Comparison of ENCODE assay signal across 9 mouse cellular contexts in the genomic region with DNA sequence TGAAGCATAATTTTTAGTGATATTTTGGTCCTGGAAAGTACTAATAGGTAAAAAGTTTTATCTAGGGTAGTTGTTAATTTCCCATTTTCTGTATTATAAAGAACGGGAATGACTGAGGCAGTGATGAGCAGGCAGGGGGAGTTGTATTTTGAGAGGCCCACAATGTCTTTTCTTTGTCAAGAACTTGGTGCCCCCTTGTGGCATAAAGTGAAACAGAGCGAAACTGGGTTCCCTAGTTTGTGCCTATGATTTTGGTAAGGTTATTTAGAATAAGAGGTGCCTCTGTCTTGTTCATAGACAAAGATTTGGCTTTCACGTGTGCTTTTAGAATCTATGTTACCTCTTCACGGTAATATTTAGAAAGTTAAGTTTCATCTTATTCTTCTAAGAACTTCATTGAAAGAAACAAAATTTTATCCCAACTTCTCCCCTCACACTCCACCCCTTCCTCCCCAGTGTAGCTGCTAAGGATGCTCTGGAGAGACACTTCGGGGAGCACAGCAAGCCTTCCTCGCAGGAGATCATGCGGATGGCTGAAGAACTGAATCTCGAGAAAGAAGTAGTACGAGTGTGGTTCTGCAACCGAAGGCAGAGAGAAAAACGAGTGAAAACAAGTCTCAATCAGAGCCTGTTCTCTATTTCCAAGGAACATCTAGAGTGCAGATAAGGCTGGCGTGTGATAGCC. TPM values are rescaled to one million over a fixed set of nuclear protein-coding genes. Genes with fewer than 3 reads are reported as not detected.
A peak's percentile ranks its signal among the peaks of the same experiment; 100 is the strongest.
DNase-seq lines count a peak whose midpoint lies in the region; ATAC-seq lines count a peak whose summit lies in the region.
"Had no signal": no experiment of that assay in that cellular context is flagged by ENCODE, and none has a peak within 500 bp of the region (broad histone marks: within the 10 kb centered on the region; RNA-seq: fewer than 3 reads in every experiment).

No protein-coding gene starts in this region.

- H3K27me3 ChIP-seq in kidney, embryonic 15.5 days = no peaks in the 10 kb centered on the region
- no peaks in the 10 kb centered on the region for H3K27me3 ChIP-seq in heart, embryonic 16.5 days (ENCODE audit: control insufficient read depth, insufficient read depth, low read length)
- H3K27me3 ChIP-seq: neural tube, embryonic 13.5 days had no signal

- no peak for ATAC-seq in kidney, embryonic 15.5 days (replicated peaks; ENCODE audit: low FRiP score)
- no peak for ATAC-seq in heart, embryonic 16.5 days (replicated peaks; ENCODE audit: extremely low read depth, insufficient read depth, low FRiP score)

- no peak overlapping the region for H3K27ac ChIP-seq in kidney, embryonic 15.5 days
- no peak overlapping the region for H3K27ac ChIP-seq in heart, embryonic 16.5 days (ENCODE audit: low read length)
- H3K27ac ChIP-seq: neural tube, embryonic 13.5 days had no signal

- intact Hi-C loops in left cerebral cortex, postnatal 14 days (cut with DNase I) = loop anchor here (10.0 kb wide), 1 partner anchor 779 kb away; no protein-coding TSS in a partner anchor

- no peak overlapping the region for H3K9ac ChIP-seq in kidney, embryonic 15.5 days
- no peak overlapping the region for H3K9ac ChIP-seq in heart, embryonic 16.5 days (ENCODE audit: low read length)
- H3K9ac ChIP-seq: neural tube, embryonic 13.5 days had no signal

- H3K4me1 ChIP-seq in kidney, embryonic 15.5 days = no peaks in the 10 kb centered on the region
- no peaks in the 10 kb centered on the region for H3K4me1 ChIP-seq in heart, embryonic 16.5 days (ENCODE audit: control insufficient read depth, insufficient read depth, low read length)
- H3K4me1 ChIP-seq: neural tube, embryonic 13.5 days had no signal

- 30% methylated on average over 12 of the region's 12 CpGs for WGBS in kidney, embryonic 15.5 days
- 23% methylated on average over 12 of the region's 12 CpGs for WGBS in heart, embryonic 16.5 days

- 0 out of 2 replicates have a peak, but pooled peaks cover 4% of the 10 kb centered on the region for H3K36me3 ChIP-seq in kidney, embryonic 15.5 days
- no peaks in the 10 kb centered on the region for H3K36me3 ChIP-seq in heart, embryonic 16.5 days (ENCODE audit: control insufficient read depth, insufficient read depth)
- H3K36me3 ChIP-seq: neural tube, embryonic 13.5 days had no signal

- no peak overlapping the region for H3K4me2 ChIP-seq in kidney, embryonic 15.5 days
- H3K4me2 ChIP-seq in heart, embryonic 16.5 days (ENCODE audit: low read depth, low read length) = peak overlapping the region; percentile 21; the same call in 1 of the 2 replicates
- H3K4me2 ChIP-seq: neural tube, embryonic 13.5 days had no signal

- no peaks in the 10 kb centered on the region for H3K9me3 ChIP-seq in kidney, embryonic 15.5 days (replicated peaks)
- H3K9me3 ChIP-seq in heart, embryonic 16.5 days (replicated peaks; ENCODE audit: control insufficient read depth, low read length) = no peaks in the 10 kb centered on the region
- H3K9me3 ChIP-seq: neural tube, embryonic 13.5 days had no signal

- H3K4me3 ChIP-seq in kidney, embryonic 15.5 days (replicated peaks) = no peak overlapping the region
- no peak overlapping the region for H3K4me3 ChIP-seq in heart, embryonic 16.5 days (ENCODE audit: low read length)
- H3K4me3 ChIP-seq: neural tube, embryonic 13.5 days had no signal

- DNase-seq in kidney, adult 9 months = peak; percentile 42
- DNase-seq in MN1 (ENCODE audit: low spot score) = peak; percentile 42
- peak; percentile 26 to 53 for DNase-seq in cerebellum, postnatal 25 days
- peak; percentile 79 for DNase-seq in left cerebral cortex, postnatal 14 days (ENCODE audit: low spot score in 2 of 2)
- peak; percentile 6 for DNase-seq in retina, postnatal 7 days (ENCODE audit: low read depth, low spot score)

RNA-seq across cellular contexts. Expression of a gene that starts 13.1 kb away (rescaled TPM):
- 0.09 TPM in 1 of 2 replicates, not detected in the other for polyA plus RNA-seq in kidney, embryonic 15.5 days (2015; fragmentation: Nextera tagmentation; extraction: Ambion mirVana)
- not detected in 2 replicates for polyA plus RNA-seq in heart, embryonic 16.5 days (2015; fragmentation: Nextera tagmentation; extraction: Ambion mirVana)
- total RNA-seq in left cerebral cortex, postnatal 14 days (2021) = not detected
- polyA plus RNA-seq: gonadal fat pad, adult 2 months; neural tube, embryonic 13.5 days had no signal

RNA-seq across cellular contexts. Expression of a gene that starts 29.1 kb away (rescaled TPM):
- polyA plus RNA-seq in kidney, embryonic 15.5 days (2015; fragmentation: Nextera tagmentation; extraction: Ambion mirVana) = 87.6 and 89.5 TPM in 2 replicates
- polyA plus RNA-seq in heart, embryonic 16.5 days (2015; fragmentation: Nextera tagmentation; extraction: Ambion mirVana) = 60.1 and 67.6 TPM in 2 replicates
- 10 to 100 TPM; 75.2 to 78.3 TPM for total RNA-seq in left cerebral cortex, postnatal 14 days (2021)

Comparison
In these comparisons a context has a peak if more than half of its experiments do, and no peak if none do; other contexts are left out.
1. DNase-seq: peak in every context shown above with its lines; median percentile 79 in left cerebral cortex, postnatal 14 days; 42 in kidney, adult 9 months; 42 in MN1; 40 in cerebellum, postnatal 25 days; 6 in retina, postnatal 7 days.